Mouse (Mus musculus) testis, postnatal 10 days (tissue): Measurements from ENCODE around the gene Mum1.

Experiments used
- DNase-seq: peaks from one replicate; pipeline ENCODE4 v3.0.0; 2021; ENCODE audit warnings: low spot score

Gene Mum1

DNA sequence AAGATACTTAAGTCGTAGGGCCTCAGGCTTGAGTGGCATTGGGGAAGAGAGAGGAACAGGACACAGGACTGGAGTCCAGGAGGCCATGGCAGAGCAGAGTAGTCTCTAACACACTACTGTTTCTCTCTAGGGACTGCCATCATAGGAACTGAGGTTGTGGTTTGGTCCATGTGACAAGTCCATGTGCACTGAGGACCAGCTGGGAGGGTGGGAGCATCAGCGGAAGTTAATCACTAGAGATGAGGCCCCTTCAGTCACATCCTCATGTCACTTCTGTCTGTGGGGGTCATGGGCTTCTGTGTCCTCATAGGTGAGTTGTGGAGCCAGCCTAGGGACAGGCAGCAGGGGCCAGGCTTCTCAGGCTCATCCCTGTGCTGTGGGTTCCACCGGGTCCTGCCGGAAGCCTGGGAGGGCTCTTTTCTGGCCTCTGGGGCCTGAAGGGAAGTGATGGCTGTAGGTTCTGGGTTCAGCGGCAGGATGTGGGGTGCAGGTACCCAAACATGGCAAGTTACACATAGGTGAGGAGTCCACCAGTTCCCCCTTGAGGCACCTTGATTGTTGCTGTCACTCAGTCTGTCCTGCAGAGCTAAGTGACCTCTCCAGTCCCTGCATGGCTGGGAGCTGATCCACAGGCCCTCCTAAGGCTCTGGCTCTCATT lies 45.1 kb downstream of the Mum1 start:
- no peak for DNase-seq

DNA sequence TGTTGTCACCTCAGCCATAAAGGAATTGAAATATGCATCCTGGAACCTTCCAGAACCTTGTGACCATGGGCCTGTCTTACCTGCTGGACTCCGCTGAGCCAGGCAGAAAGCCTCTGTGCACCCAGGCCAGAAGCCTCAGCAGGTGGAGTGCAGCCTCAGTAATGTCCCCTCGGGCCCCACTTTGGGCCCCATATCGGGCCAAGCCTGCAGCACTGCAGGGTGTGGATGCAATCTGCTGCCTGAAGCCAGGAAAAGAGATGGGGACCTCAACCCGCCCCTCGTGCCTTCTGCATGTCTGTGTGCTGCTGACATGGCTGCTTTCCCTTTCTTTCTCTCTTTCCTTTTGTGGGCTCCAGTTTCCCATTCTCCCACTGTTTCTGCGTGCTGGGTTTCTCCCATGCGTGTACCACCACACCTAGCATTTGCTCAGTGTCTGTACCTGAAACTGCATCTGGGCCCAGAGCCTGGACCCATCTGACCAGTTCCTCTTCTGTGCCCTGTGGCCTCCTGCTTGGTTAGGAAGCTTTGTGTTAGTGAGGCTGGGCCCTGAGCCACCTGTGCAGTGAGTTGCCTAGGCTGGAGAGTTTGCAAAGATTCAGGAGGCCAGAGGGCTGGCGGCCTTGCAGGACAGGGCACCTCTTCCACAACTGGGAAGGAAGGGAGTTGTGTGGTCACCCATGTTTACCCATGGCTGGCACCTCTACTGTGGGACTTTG lies 45.8 kb downstream of the Mum1 start:
- DNase-seq: no peak

DNA sequence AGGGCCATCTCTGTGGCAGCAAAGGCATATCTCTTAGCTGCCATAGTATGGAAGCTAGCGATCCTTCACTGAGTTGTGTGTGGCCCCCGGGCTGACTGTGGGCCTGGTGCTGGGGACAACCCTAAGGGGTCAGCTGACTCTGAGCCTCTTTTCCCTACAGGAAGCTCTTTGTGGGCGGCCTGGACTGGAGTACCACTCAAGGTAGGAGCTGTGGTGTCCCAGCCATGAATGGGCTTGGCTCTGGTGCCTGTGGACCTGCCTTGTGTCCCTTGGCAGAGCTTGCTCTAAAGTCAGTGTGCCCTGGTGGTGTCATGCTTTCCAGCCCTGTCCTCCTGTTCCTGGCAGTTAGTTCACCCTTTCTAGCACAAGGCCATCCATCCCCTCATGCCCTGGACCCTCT lies 47.6 kb downstream of the Mum1 start:
- DNase-seq: no peak

DNA sequence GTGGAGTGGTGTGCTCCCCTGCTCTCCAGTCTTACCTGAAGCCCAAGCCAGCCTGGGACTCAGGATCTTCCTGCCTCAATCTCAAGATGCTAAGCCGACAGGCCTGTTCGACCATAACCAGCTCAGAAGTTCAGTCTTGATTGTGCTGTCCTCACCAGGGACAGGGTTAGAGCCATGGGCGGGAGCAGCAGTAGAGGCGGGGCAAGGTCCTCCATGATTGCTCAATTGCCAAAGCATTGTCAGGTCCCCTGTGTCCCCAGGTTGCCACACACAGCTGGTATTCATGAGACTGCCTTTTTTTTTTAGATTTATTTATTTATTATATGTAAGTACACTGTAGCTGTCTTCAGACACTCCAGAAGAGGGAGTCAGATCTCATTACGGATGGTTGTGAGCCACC lies 50.0 kb downstream of the Mum1 start:
- no peak for DNase-seq

DNA sequence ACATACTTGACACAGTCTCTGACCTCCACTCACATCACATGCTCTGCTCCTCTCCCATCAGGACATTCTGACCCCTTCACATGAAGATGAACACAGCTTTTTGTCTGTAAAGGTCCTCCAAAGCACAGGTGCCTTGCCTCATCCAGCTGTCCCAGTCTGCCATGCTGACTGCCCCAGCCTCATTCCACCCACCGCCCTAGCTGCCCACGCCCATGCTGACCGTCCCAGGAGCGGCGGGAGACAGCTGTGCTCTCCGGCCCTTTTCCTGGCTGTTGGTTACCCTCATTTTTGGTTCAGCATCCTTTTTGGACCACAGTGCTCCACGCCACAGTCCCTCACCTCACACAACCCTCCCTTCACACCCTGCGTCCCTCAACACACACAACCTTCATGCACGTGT lies 52.2 kb downstream of the Mum1 start:
- DNase-seq: no peak

DNA sequence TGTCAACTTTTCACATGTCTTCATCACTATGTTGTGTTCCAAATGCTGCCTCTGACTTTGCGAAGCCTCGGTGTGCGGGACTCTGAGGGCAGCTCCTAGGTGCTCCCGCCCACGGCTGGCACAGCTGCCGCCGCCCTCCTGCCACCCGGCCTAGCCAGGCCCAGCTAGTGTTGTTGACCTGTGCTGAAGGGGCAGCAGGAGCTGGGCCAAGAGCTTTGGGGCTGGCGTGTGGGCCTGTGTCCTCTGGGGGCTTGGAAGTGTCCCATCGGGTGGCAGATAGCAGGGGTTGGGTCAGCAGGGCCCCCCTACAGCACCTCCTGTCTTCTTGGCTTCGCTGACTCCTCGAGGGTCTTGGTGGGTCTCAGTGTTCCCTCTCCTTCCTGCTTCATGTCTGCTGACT lies 53.0 kb downstream of the Mum1 start:
- no peak for DNase-seq

DNA sequence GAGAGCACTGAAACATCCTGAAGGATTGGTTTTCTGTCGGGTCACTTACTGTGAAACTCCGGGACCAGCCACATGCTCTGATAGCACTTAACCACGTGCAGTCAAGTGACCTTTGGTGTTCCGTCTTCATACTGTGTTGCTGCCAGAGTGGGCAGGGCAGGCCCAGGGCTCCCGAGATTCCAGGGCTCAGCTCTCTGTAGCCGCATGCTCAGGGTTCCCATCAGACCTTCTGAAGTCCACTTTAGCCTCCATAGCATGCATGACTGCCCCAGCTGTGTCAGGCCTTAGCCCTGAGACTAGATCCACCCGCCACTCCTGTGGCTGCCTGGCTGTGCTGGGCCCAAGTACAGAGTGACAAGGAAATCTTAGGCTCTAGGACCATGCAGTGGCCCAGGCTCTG lies 55.1 kb downstream of the Mum1 start:
- DNase-seq: no peak

DNA sequence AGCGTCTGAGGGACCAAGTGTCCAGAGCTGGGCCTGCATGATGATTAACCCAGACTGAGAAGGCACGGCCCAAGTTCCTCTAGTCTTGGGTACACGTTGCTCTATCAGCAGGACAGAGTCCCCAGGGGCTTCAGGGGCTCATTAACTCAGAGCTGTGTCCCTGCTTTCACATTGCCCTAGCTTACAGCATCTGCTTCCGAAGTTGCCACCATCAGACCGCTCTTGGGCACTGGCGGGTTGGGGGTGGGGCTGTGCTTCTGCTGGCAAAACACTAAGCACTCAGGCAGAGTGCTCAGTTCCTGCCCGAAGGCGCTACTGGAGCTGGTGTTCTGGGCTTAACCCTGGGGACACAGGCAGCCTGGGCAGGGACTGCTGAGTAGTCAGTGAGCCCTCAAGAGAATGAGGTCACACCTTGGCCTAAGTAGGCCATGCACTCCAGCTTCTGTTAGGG lies 55.7 kb downstream of the Mum1 start:
- no peak for DNase-seq

DNA sequence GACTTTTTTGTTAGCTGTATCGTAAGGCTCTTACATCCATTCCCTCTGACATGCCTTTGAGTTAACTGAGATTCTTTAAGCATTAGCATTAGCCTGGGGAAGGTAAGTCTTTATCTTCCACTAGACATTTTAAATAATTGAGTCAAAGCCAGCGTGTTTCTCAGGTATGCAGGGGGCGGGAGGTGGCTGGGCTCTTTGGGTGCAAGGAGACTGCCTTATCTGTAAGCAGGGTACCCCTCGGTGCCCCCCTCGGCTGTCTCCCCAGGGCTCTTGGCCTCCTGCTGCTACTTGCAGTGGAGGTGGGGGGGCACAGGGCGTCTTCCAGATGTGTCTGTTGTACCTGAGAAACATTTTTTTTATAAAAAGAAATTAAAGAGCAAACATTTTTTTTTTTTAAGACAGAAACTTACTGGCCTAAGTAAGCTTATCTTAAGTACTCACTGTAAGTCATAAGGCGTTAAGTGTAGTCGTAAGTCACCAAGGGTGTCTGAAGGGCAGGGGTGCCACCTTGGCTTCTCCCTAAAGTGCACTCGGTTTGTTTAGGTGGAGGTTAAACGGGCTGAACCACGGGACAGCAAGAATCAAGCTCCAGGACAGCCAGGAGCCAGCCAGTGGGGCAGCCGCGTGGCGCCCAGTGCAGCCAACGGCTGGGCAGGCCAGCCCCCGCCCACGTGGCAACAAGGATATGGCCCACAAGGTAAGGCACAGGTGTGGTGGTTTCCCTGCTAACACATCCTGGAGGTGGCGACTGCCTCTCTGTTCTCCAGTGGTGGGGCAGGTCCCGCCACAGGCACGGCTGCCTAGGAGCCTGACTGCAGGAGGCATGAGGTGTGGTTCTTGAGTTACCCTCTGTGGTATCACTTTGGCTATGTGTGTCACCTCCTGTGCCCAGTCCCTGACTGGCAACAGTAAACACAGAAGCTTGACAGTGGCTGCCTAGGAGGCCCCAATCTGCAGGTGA lies 56.5 kb downstream of the Mum1 start:
- DNase-seq: no peak

DNA sequence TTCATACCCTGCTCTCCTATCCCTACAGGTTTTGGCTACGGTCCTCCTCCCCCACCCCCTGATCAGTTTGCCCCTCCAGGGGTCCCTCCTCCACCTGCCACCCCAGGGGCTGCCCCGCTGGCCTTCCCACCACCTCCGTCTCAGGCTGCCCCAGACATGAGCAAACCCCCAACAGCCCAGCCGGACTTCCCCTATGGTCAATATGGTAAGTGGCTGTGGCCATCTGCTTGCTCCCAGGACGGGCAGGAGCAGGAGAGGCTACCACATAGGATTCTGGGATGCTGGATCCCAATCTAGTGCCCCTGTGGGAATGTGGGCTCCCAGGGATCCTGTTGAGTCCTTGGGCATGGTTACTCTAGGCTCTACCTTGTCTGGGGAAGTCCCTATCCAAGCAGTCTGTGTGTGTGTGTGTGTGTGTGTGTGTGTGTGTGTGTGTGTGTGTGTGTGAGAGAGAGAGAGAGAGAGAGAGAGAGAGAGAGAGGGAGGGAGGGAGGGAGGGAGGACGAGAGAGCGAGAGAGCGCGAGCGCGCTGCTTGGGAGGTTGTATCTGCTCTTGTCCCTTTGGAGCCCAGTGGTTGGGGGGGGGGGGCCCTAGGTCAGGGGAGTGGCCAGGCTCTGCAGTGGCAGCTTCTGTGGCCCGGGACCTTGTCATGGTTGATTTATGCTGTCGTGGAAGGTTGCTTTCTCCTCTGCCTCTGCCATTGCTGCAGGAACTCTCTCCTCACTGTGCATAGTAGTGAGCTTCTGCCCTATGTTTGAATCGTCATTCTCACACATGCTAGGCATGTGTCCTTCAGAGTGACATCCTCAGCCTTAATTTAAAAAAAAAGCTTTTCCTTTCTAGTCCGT lies 59.2 kb downstream of the Mum1 start:
- DNase-seq: no peak

DNA sequence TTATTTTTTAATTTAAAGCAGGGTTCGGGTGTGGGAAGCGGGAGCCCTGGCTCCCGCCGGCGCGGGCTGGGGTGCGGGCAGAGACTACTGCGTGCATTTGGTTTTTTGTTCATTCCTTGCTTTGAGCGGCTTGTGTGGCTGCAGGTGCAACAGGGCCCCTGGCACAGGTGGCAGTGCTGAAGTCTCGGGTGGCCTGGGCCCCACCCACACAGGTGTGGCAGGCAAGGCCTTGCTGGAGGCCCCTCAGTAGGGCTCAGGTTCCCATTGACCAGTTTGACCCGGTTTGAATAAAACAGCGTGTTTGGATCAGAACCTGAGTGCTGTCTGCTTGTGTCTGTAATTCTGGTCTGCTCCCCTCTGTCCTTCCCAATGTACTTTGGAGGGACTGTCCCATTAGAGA lies 61.9 kb downstream of the Mum1 start:
- no peak for DNase-seq

DNA sequence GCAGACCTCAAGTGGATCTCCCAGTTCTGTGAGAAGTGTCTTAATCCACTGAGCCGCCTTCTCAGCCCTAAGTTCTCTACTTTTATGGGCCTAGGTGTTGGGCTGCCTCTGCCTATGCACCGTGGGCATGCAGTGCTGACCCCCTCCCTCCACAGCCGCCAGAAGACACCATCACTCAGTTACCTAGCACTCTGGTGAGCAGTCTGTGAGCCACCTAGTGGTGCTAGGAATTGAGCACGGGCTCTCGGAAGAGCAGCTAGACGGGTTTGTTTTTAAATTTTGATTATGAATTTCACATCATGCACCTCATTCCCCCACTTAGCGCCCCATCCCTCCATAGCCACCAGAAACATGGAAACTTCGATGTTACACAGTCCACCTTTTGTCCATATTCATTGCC lies 62.4 kb downstream of the Mum1 start:
- DNase-seq: no peak

DNA sequence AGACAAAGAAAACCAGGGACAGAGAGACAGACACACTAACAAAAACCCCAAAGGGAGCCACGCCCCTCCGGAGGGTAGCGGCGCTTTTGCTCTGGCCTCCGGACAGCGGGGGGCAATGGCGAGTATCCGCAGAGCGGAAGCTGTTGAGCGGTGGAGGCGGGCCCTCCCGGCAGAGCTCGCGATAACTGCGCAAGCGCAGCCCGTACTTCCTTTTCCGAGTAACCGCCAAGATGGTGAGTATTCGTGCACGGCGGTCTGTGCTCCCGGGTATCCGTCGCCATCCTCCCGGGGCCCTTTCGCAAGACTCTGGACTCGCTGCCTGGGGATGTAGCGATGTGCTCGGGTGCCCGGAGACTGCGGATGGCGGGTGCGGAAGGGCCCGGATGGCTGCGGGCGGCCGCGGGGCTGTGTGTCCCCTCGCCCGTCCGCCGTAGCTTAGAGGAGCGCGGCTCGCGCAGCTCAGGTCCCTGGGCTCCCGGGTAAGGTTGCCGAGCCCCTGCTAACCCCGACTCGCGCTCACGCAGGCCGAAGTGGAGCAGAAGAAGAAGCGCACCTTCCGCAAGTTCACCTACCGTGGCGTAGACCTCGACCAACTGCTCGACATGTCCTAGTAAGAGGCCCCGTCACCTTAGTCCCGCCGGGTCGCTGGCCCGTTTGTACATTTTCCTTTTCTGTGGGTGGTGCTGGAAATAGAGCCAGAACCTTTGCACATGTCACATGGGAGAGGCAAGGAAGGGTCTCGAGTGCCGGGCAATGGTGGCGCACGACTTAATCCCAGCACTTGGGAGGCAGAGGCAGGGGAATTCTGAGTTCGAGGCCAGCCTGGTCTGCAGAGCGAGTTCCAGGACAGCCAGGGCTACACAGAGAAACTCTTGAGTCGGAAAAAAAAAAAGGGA lies 66.3 kb downstream of the Mum1 start, which contains the start of gene Rps15:
TSS of gene Rps15 (plus strand) at position 203 of the 896 bp plus-strand sequence.
- DNase-seq: peak; percentile 97

DNA sequence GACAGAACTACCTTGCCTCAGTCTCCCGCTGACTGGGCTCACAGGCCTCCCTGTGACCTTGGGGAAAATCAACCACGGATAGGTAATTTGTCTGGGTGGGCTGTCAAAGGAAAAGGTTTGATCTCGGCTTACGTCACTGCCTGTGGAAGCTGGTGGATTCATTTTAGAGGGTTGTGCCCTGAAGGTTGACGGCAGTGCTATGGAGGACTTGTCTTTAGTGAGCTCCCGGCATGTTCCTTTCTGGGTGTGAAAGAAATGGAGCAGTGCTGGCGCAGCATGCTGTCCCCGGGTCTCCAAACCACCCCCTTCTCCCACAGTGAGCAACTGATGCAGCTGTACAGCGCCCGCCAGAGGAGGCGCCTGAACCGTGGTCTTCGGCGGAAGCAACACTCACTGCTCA lies 67.1 kb downstream of the Mum1 start:
- DNase-seq: no peak
